Mouse (Mus musculus) myocyte (in vitro differentiated cells): ENCODE results near the gene Hoxd8.

Source experiments
- E2F4 ChIP-seq: IDR thresholded peaks from one replicate; pipeline ENCODE4 v1.6.1; 2011; ENCODE audit warnings: mild to moderate bottlenecking, control low read depth, moderate library complexity; ENCODE audit not compliant: insufficient read depth
- MYOD1 ChIP-seq, 3 experiments: IDR thresholded peaks; one replicate each; pipeline ENCODE4 v1.6.1; 2011; ENCODE audit warnings: control low read depth in 2 of 3, low read depth in 2 of 3, mild to moderate bottlenecking in 2 of 3, moderate library complexity in 1 of 3; ENCODE audit not compliant: insufficient read length in 2 of 3, control insufficient read depth in 1 of 3
- POLR2A ChIP-seq: IDR thresholded peaks from one replicate; pipeline ENCODE4 v1.6.1; 2011; ENCODE audit warnings: low read depth, mild to moderate bottlenecking, control low read depth, moderate library complexity; ENCODE audit not compliant: insufficient read length
- POLR2AphosphoS2 ChIP-seq: IDR thresholded peaks from one replicate; pipeline ENCODE4 v1.6.1; 2011; ENCODE audit warnings: low read depth, control low read depth; ENCODE audit not compliant: insufficient read length
- TCF12 ChIP-seq: IDR thresholded peaks from one replicate; pipeline ENCODE4 v1.6.1; 2011; ENCODE audit warnings: mild to moderate bottlenecking, control low read depth; ENCODE audit not compliant: poor library complexity, insufficient read depth, severe bottlenecking

- no peak for TF ChIP-seq E2F4
- TF ChIP-seq POLR2A: no peak
- TF ChIP-seq TCF12: no peak
- TF ChIP-seq MYOD1 (IDR thresholded peaks at IDR 0.05; ENCODE audit: control insufficient read depth in 1 of 3, insufficient read length in 2 of 3, low read depth in 2 of 3): no peak
- TF ChIP-seq POLR2AphosphoS2: no peak
These were observed 32.6 kb upstream of the Hoxd8 start for GRCm38 (mm10) chr2:74671847-74672246.
